Mouse (Mus musculus): ENCODE measurements around the gene Smtnl2. TPM values are rescaled to one million over a fixed set of nuclear protein-coding genes. Genes with fewer than 3 reads are reported as not detected.
"Not testable (repeated sequence)": the region's sequence is repeated elsewhere in the genome, so short reads cannot be mapped to it uniquely, and the experiment has no call there.

Smtnl2 gene
- polyA plus RNA-seq, 1 experiment from 2014 or later, result 191 TPM

- peaks cover 20% of the 10 kb centered on the region for H3K4me1 ChIP-seq (replicated peaks)
- peaks cover 12% of the 10 kb centered on the region for H3K36me3 ChIP-seq
- ATAC-seq (ENCODE audit: insufficient number of reproducible peaks, low FRiP score), result no peak
- H3K27ac ChIP-seq (ENCODE audit: poor library complexity, severe bottlenecking), result no peak overlapping the region
- no peak overlapping the region for H3K9ac ChIP-seq
- no peak overlapping the region for H3K4me2 ChIP-seq
- WGBS, result 61% methylated on average over 4 of the region's 4 CpGs
- H3K27me3 ChIP-seq (replicated peaks), result 0 out of 2 replicates have a peak, but pooled peaks cover 10% of the 10 kb centered on the region
- H3K9me3 ChIP-seq (replicated peaks), result no peaks in the 10 kb centered on the region
- H3K4me3 ChIP-seq, result no peak overlapping the region
Observed at GRCm38 (mm10) chr11:72438411-72438810, 26.9 kb upstream of the Smtnl2 start.

GRCm38 (mm10) chr11:72436756-72437650 lies 25.5 kb upstream of the Smtnl2 start:
- Histone ChIP-seq H3K4me2 (no peak overlapping the region), H3K9me3 (replicated peaks) (no peaks in the 10 kb centered on the region), H3K36me3 (no peaks in the 10 kb centered on the region), H3K27me3 (replicated peaks) (0 out of 2 replicates have a peak, but pooled peaks cover 10% of the 10 kb centered on the region), H3K9ac (no peak overlapping the region), H3K4me3 (no peak overlapping the region), H3K27ac (ENCODE audit: poor library complexity, severe bottlenecking) (no peak overlapping the region), H3K4me1 (replicated peaks) (peaks cover 11% of the 10 kb centered on the region)
- 82% methylated on average over 16 of the region's 16 CpGs for WGBS
- ATAC-seq (ENCODE audit: insufficient number of reproducible peaks, low FRiP score), result no peak

DNA sequence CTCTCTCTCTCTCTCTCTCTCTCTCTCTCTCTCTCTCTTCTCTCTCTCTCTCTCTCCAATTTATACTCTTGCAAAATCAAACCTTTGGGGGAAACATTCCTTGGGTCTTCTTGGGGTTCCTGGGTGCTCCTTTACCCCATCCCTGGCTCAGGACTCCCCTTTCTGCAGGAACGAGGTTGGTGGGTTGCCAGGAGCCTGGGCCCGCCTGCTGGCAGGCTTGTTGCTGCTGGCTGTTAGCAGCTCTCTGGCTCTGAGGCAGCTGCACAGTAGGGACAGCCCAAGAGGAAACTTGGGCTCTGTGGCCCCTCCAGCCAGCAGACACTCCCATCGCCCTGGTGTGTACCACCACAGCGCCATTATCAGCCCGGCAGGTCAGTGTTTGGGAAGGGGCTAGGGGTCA lies 24.8 kb upstream of the Smtnl2 start:
- Histone ChIP-seq H3K9me3 (replicated peaks) (no peaks in the 10 kb centered on the region), H3K4me1 (replicated peaks) (peaks cover 7% of the 10 kb centered on the region; the same call in 1 of the 2 replicates), H3K9ac (no peak overlapping the region), H3K27ac (ENCODE audit: poor library complexity, severe bottlenecking) (no peak overlapping the region), H3K4me3 (no peak overlapping the region), H3K27me3 (replicated peaks) (0 out of 2 replicates have a peak, but pooled peaks cover 10% of the 10 kb centered on the region), H3K4me2 (no peak overlapping the region), H3K36me3 (no peaks in the 10 kb centered on the region)
- no peak for ATAC-seq (ENCODE audit: insufficient number of reproducible peaks, low FRiP score)
- 74% methylated on average over 5 of the region's 5 CpGs for WGBS

GRCm38 (mm10) chr11:72435694-72436045 lies 24.2 kb upstream of the Smtnl2 start:
- peaks cover 7% of the 10 kb centered on the region; the same call in 1 of the 2 replicates for H3K4me1 ChIP-seq (replicated peaks)
- ATAC-seq (ENCODE audit: insufficient number of reproducible peaks, low FRiP score), result no peak
- H3K36me3 ChIP-seq, result no peaks in the 10 kb centered on the region
- H3K4me2 ChIP-seq, result no peak overlapping the region
- no peaks in the 10 kb centered on the region for H3K9me3 ChIP-seq (replicated peaks)
- no peak overlapping the region for H3K4me3 ChIP-seq
- 0 out of 2 replicates have a peak, but pooled peaks cover 10% of the 10 kb centered on the region for H3K27me3 ChIP-seq (replicated peaks)
- no peak overlapping the region for H3K9ac ChIP-seq
- 45% methylated on average over 2 of the region's 2 CpGs for WGBS
- H3K27ac ChIP-seq (ENCODE audit: poor library complexity, severe bottlenecking), result no peak overlapping the region

DNA sequence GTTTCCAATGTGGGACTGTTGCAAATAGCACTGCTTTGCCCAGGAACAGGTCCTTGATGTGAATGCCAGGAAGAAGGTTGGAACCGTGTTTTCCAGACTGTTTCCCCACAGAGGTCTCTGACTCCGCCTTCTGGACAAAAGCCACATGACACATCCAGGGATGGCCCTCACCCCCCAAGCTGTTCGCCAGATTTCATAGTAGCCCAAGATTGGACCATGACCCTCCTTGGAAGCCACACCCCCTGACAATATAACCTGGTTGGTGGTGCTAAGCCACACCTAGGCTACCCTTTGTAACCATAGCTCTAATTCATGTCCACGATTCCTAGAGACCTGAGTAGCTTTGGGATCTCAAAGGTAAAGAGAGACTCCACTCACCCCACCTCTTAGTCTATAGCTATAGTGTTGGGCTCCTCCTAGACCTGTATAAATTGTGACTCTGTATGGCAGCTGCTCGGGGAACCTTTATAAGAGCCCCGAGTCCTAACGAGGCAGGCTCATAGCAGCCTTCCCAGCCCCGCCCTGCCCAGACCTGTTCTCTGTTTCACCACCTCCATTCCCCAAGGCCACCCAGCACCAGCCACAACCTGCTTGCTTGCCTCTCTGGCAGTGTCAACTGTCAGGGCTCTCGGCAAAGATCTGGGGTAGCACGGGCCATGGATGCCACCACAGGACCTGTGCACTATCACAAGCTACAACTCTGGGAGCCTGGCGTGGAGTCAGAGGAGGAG lies 23.6 kb upstream of the Smtnl2 start, which contains the start of gene Ggt6:
Ggt6 (plus strand) TSS at position 564 of the 731 bp plus-strand sequence.
- Histone ChIP-seq H3K4me1 (replicated peaks) (peaks cover 7% of the 10 kb centered on the region; the same call in 1 of the 2 replicates), H3K27me3 (replicated peaks) (0 out of 2 replicates have a peak, but pooled peaks cover 10% of the 10 kb centered on the region), H3K4me3 (no peak within 1 kb of the TSS), H3K27ac (ENCODE audit: poor library complexity, severe bottlenecking) (no peak within 1 kb of the TSS), H3K36me3 (no peaks in the 10 kb centered on the region), H3K4me2 (no peak within 1 kb of the TSS), H3K9ac (no peak within 1 kb of the TSS), H3K9me3 (replicated peaks) (no peaks in the 10 kb centered on the region)
- no peak for ATAC-seq (ENCODE audit: insufficient number of reproducible peaks, low FRiP score)
- WGBS, result 63% methylated on average over 11 of the region's 11 CpGs

- not testable (repeated sequence) for H3K4me3 ChIP-seq; H3K9me3 ChIP-seq (replicated peaks); H3K36me3 ChIP-seq; H3K4me2 ChIP-seq; H3K4me1 ChIP-seq (replicated peaks); ATAC-seq (ENCODE audit: insufficient number of reproducible peaks, low FRiP score); H3K27me3 ChIP-seq (replicated peaks); H3K9ac ChIP-seq; H3K27ac ChIP-seq (ENCODE audit: poor library complexity, severe bottlenecking)
- WGBS, result 63% methylated on average over 9 of the region's 9 CpGs
Observed at GRCm38 (mm10) chr11:72430311-72431068, 19.0 kb upstream of the Smtnl2 start.

DNA sequence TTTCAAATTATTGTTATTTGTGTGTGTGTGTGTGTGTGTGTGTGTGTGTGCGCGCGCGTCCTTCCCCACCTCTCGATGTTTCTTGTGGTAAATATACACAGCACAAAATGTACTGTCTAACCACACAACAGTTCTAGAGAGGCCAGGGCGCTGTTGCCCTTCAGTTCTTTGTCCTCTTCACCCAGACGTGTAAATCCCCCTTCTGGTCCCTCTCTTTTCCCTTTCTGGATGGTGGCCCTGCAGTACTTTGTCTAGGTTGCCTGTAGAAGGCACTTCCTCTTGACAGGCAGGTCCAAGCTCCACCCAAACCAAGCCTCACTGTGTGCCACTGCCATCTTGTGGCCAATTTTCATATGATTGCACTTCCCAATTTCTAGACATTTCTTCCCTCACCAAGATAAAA lies 17.8 kb upstream of the Smtnl2 start:
- H3K4me3 ChIP-seq, result peak overlapping the region; percentile 2; the same call in 1 of the 2 replicates
- 46% methylated on average over 7 of the region's 7 CpGs for WGBS
- H3K9me3 ChIP-seq (replicated peaks), result no peaks in the 10 kb centered on the region
- H3K4me2 ChIP-seq, result peak overlapping the region; percentile 58
- H3K9ac ChIP-seq, result no peak overlapping the region
- peak overlapping the region; percentile 37; the same call in 1 of the 2 replicates for H3K27ac ChIP-seq (ENCODE audit: poor library complexity, severe bottlenecking)
- peak; percentile 76 for ATAC-seq (ENCODE audit: insufficient number of reproducible peaks, low FRiP score)
- H3K4me1 ChIP-seq (replicated peaks), result 0 out of 2 replicates have a peak, but pooled peaks cover 2% of the 10 kb centered on the region
- no peaks in the 10 kb centered on the region for H3K36me3 ChIP-seq
- no peaks in the 10 kb centered on the region for H3K27me3 ChIP-seq (replicated peaks)

- Histone ChIP-seq H3K4me3 (0 out of 2 replicates have a peak overlapping the region, but pooled peaks have one; percentile 4), H3K4me1 (replicated peaks) (0 out of 2 replicates have a peak, but pooled peaks cover 2% of the 10 kb centered on the region), H3K36me3 (no peaks in the 10 kb centered on the region), H3K27ac (ENCODE audit: poor library complexity, severe bottlenecking) (no peak overlapping the region), H3K4me2 (peak overlapping the region; percentile 58), H3K9ac (no peak overlapping the region), H3K27me3 (replicated peaks) (no peaks in the 10 kb centered on the region), H3K9me3 (replicated peaks) (no peaks in the 10 kb centered on the region)
- peak; percentile 68; the same call in 1 of the 2 replicates for ATAC-seq (ENCODE audit: insufficient number of reproducible peaks, low FRiP score)
- WGBS, result 5% methylated on average over 5 of the region's 5 CpGs
Observed at GRCm38 (mm10) chr11:72428694-72429093, 17.2 kb upstream of the Smtnl2 start.

DNA sequence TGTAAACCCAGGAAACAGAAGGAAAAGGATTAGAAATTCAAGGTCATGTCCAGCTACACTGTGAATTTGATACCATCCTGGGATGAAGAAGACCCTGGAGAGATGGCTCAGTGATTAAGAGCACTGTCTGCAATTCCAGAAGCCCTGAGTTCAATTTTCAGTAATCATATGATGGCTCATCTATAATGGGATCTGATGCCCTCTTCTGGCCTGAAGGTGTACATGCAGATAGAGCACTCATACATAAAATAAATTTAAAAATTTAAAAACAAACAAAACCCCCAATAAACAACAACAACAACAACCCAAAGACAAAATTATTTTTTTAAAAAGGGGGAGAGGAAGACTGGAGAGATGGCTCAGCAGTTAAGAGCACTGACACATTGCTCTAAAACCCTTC lies 15.4 kb upstream of the Smtnl2 start:
- Histone ChIP-seq H3K27me3 (replicated peaks) (no peaks in the 10 kb centered on the region), H3K4me2 (no peak overlapping the region), H3K4me1 (replicated peaks) (0 out of 2 replicates have a peak, but pooled peaks cover 2% of the 10 kb centered on the region), H3K9me3 (replicated peaks) (no peaks in the 10 kb centered on the region), H3K27ac (ENCODE audit: poor library complexity, severe bottlenecking) (no peak overlapping the region), H3K4me3 (no peak overlapping the region), H3K36me3 (no peaks in the 10 kb centered on the region), H3K9ac (no peak overlapping the region)
- no peak for ATAC-seq (ENCODE audit: insufficient number of reproducible peaks, low FRiP score)

DNA sequence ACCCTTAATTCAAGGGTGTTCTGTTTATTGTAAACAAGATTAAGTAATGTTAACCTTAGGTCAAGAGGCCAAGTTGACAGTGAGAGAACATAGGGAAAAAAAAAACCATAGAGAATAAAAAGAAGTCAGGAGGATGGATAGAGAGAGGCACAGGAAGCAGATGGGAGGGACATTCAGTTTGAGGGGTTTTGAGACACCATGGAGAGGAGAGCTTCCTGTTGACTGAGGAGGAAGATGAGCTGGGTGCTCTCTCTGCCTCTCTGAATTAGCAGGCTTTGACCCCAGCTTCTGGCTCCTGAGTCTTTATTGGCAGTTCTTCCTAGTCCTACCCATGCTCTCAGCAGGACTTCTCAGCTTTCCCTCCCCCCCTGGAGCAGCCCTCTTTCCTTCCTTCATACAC lies 13.7 kb upstream of the Smtnl2 start:
- H3K36me3 ChIP-seq, result no peaks in the 10 kb centered on the region
- H3K27me3 ChIP-seq (replicated peaks), result no peaks in the 10 kb centered on the region
- H3K27ac ChIP-seq (ENCODE audit: poor library complexity, severe bottlenecking), result no peak overlapping the region
- no peak overlapping the region for H3K9ac ChIP-seq
- 0 out of 2 replicates have a peak, but pooled peaks cover 2% of the 10 kb centered on the region for H3K4me1 ChIP-seq (replicated peaks)
- H3K9me3 ChIP-seq (replicated peaks), result no peaks in the 10 kb centered on the region
- no peak for ATAC-seq (ENCODE audit: insufficient number of reproducible peaks, low FRiP score)
- H3K4me2 ChIP-seq, result no peak overlapping the region
- H3K4me3 ChIP-seq, result no peak overlapping the region
